In genomic region chr2:157801505-157802357, GRCm38 (mm10) we compare ENCODE assay signal across 12 mouse cellular contexts.
DNase-seq lines count a peak whose midpoint lies in the region; ATAC-seq and TF ChIP-seq lines count a peak whose summit lies in the region.
"Had no signal": no experiment of that assay in that cellular context is flagged by ENCODE, and none has a peak within 500 bp of the region (broad histone marks: within the 10 kb centered on the region; RNA-seq: fewer than 3 reads in every experiment).

No protein-coding gene starts in this region.

- H3K4me2 ChIP-seq in kidney, embryonic 15.5 days, result no peak overlapping the region
- 0 out of 2 replicates have a peak overlapping the region, but pooled peaks have one; percentile 9 for H3K4me2 ChIP-seq in midbrain, postnatal 0 days (ENCODE audit: low read depth, low read length, poor library complexity, severe bottlenecking)

- no peaks in the 10 kb centered on the region for H3K27me3 ChIP-seq in kidney, embryonic 15.5 days
- peaks cover 17% of the 10 kb centered on the region; the same call in 1 of the 2 replicates for H3K27me3 ChIP-seq in forebrain, embryonic 10.5 days (ENCODE audit: poor library complexity, severe bottlenecking)
- no peaks in the 10 kb centered on the region for H3K27me3 ChIP-seq in midbrain, postnatal 0 days (ENCODE audit: insufficient read depth, low read length)

- H3K27ac ChIP-seq in kidney, embryonic 15.5 days, result peak overlapping the region; percentile 61
- H3K27ac ChIP-seq in forebrain, embryonic 10.5 days, result peak overlapping the region; percentile 86
- peak overlapping the region; percentile 55 for H3K27ac ChIP-seq in midbrain, postnatal 0 days (ENCODE audit: low read depth, low read length)

- peaks cover 9% of the 10 kb centered on the region; the same call in 1 of the 2 replicates for H3K36me3 ChIP-seq in kidney, embryonic 15.5 days
- peaks cover 13% of the 10 kb centered on the region for H3K36me3 ChIP-seq in forebrain, embryonic 10.5 days (replicated peaks)
- H3K36me3 ChIP-seq in midbrain, postnatal 0 days (ENCODE audit: insufficient read depth, low read length), result 0 out of 2 replicates have a peak, but pooled peaks cover 4% of the 10 kb centered on the region

- no peak for ATAC-seq in kidney, embryonic 15.5 days (replicated peaks; ENCODE audit: low FRiP score)
- no peak for ATAC-seq in midbrain, postnatal 0 days (ENCODE audit: low FRiP score)
- ATAC-seq in megakaryocyte progenitor cell, adult 5-6 weeks (replicated peaks; ENCODE audit: poor library complexity), result no peak
- ATAC-seq: CD4-positive, CD25-positive, alpha-beta regulatory T cell, adult 4 months; intestine, postnatal 0 days had no signal

- no peaks in the 10 kb centered on the region for H3K9me3 ChIP-seq in kidney, embryonic 15.5 days (replicated peaks)
- H3K9me3 ChIP-seq in forebrain, embryonic 10.5 days, result no peaks in the 10 kb centered on the region
- H3K9me3 ChIP-seq in midbrain, postnatal 0 days (ENCODE audit: low read length), result no peaks in the 10 kb centered on the region

- TF ChIP-seq CTCF in midbrain, postnatal 0 days (IDR thresholded peaks at IDR 0.05), result peak; percentile 23; the same call in 1 of the 2 replicates

- 18% methylated on average over 8 of the region's 8 CpGs for WGBS in kidney, embryonic 15.5 days
- WGBS in forebrain, embryonic 10.5 days, result 46% methylated on average over 8 of the region's 8 CpGs
- WGBS in midbrain, postnatal 0 days, result 25% methylated on average over 8 of the region's 8 CpGs

- H3K9ac ChIP-seq in kidney, embryonic 15.5 days, result no peak overlapping the region
- H3K9ac ChIP-seq in midbrain, postnatal 0 days (replicated peaks; ENCODE audit: low read length, poor library complexity, severe bottlenecking), result peak overlapping the region; percentile 20; the same call in 1 of the 2 replicates

- no peak for DNase-seq in kidney, postnatal 4 days
- DNase-seq in forebrain, embryonic 10.5 days (ENCODE audit: extremely low spot score, low spot score), result no peak
- peak; percentile 52 for DNase-seq in hindlimb bud, embryonic 11.5 days (ENCODE audit: extremely low spot score, low read depth, low spot score)
- DNase-seq in midbrain, postnatal 0 days (ENCODE audit: low spot score), result no peak
- DNase-seq in heart, adult 9 months (ENCODE audit: low spot score in 2 of 2), result no peak
- DNase-seq in ovary, adult 18-20 months (ENCODE audit: low spot score), result no peak
- DNase-seq: gastrocnemius, postnatal 25 days; right cerebral cortex, postnatal 14 days had no signal

- peaks cover 39% of the 10 kb centered on the region for H3K4me1 ChIP-seq in kidney, embryonic 15.5 days
- peaks cover 63% of the 10 kb centered on the region for H3K4me1 ChIP-seq in forebrain, embryonic 10.5 days
- H3K4me1 ChIP-seq in midbrain, postnatal 0 days (ENCODE audit: insufficient read depth, low read length), result peaks cover 24% of the 10 kb centered on the region

- H3K4me3 ChIP-seq in kidney, embryonic 15.5 days (replicated peaks), result no peak overlapping the region
- peak overlapping the region; percentile 13 for H3K4me3 ChIP-seq in forebrain, embryonic 10.5 days
- H3K4me3 ChIP-seq in midbrain, postnatal 0 days (ENCODE audit: low read depth, low read length), result no peak overlapping the region
